Mouse (Mus musculus) gastrocnemius, postnatal 36 days (tissue): ENCODE data around the gene Adi1. TPM values are rescaled to one million over a fixed set of nuclear protein-coding genes. Genes with fewer than 3 reads are reported as not detected.

Experiments
- microRNA-seq, 2 experiments: library from miRNA; unstranded; fragments of <30 nt; microRNA quantifications; one replicate each; pipeline ENCODE4 v1.2.0; 2021
- total RNA-seq, 2 experiments: library from RNA; stranded (reverse); gene quantifications; 2 replicates each; pipeline ENCODE4 v1.2.3; 2021

The Adi1 gene
- total RNA-seq, 2 experiments from 2014 or later = 57.1 to 66.1 TPM

Small RNA genes within 50 kb of the gene (microRNA-seq; reads per million reads assigned to microRNA genes)
- 0 reads per million in 2 experiments for gene Mir6937

Other genes with a start within 250 kb of the Adi1 start
- not detected for gene Dcdc2c, start 122.8 kb upstream of the Adi1 start, total RNA-seq
- not detected for gene Allc, start 92.7 kb upstream of the Adi1 start, total RNA-seq
- under 1 TPM; 0.17 to 0.46 TPM for gene Colec11, start 51.9 kb upstream of the Adi1 start, total RNA-seq
- 100 to 1,000 TPM; 171 to 173 TPM for gene Rps7, start 39.3 kb upstream of the Adi1 start, total RNA-seq
- 1 to 10 TPM; 4.9 to 6.0 TPM for gene Rnaseh1, start 25.6 kb upstream of the Adi1 start, total RNA-seq
- gene Trappc12, start 75.2 kb downstream of the Adi1 start, total RNA-seq = 10 to 100 TPM; 13.8 to 16.6 TPM
- 1 to 10 TPM; 4.7 to 7.1 TPM for gene Eipr1, start 76.6 kb downstream of the Adi1 start, total RNA-seq